Mouse (Mus musculus) embryonic facial prominence, embryonic 14.5 days (tissue): ENCODE measurements around the gene Trim71. TPM values are rescaled to one million over a fixed set of nuclear protein-coding genes. Genes with fewer than 3 reads are reported as not detected.

Experiments used
- ATAC-seq: fragments of 200-750 bp; cut with Nextera tagmentation; 2 replicates; pipeline ENCODE4 v1.8.0; 2017; ENCODE audit warnings: low read depth, moderate number of reproducible peaks, moderate TSS enrichment
- DNase-seq: peaks from one replicate; pipeline ENCODE4 v3.0.0-alpha.2; 2015; ENCODE audit warnings: low spot score
- H3K27ac ChIP-seq: fragments of 300-500 bp; sonication (generic); replicated peaks from 2 replicates; pipeline ENCODE4 v1.5.1; 2014; ENCODE audit warnings: low read depth, mild to moderate bottlenecking, low read length, moderate library complexity
- H3K27me3 ChIP-seq: fragments of 300-500 bp; sonication (generic); replicated peaks from 2 replicates; pipeline ENCODE4 v1.6.1; 2014; ENCODE audit warnings: low read length; ENCODE audit not compliant: control insufficient read depth, insufficient read depth
- H3K36me3 ChIP-seq: fragments of 300-500 bp; sonication (generic); 2 replicates; pipeline ENCODE4 v1.6.1; 2014; ENCODE audit warnings: low read length, mixed read lengths; ENCODE audit not compliant: control insufficient read depth, insufficient read depth
- H3K4me1 ChIP-seq: fragments of 300-500 bp; sonication (generic); 2 replicates; pipeline ENCODE4 v1.6.1; 2014; ENCODE audit warnings: antibody characterized with exemption, low read length; ENCODE audit not compliant: control insufficient read depth, insufficient read depth
- H3K4me2 ChIP-seq: fragments of 300-500 bp; sonication (generic); 2 replicates; pipeline ENCODE4 v1.6.1; 2014; ENCODE audit warnings: low read depth, mild to moderate bottlenecking, low read length, moderate library complexity, mixed read lengths
- H3K4me3 ChIP-seq: fragments of 300-500 bp; sonication (generic); 2 replicates; pipeline ENCODE4 v1.5.1; 2014; ENCODE audit warnings: low read depth, mild to moderate bottlenecking, low read length
- H3K9ac ChIP-seq: fragments of 300-500 bp; sonication (generic); 2 replicates; pipeline ENCODE4 v1.6.1; 2014; ENCODE audit warnings: low read depth, mild to moderate bottlenecking, low read length, moderate library complexity, mixed read lengths
- H3K9me3 ChIP-seq: fragments of 300-500 bp; sonication (generic); 2 replicates; pipeline ENCODE4 v1.6.1; 2016; ENCODE audit warnings: low read length; ENCODE audit not compliant: control insufficient read depth
- WGBS: fragments of 180-500 bp; shearing (Covaris S2); extraction: QIAGEN DNeasy Blood & Tissue Kit; methylation state at CpG from one replicate; pipeline ENCODE4 v1.1.7; 2014; 5-methylcytosine and 5-hydroxymethylcytosine counted together
- polyA plus RNA-seq: library from polyadenylated mRNA; unstranded; fragments of >200 nt; fragmentation: Nextera tagmentation; extraction: Ambion mirVana; gene quantifications from 2 replicates; pipeline ENCODE4 v1.2.1, GENCODE M21; 2014

Trim71 gene
- polyA plus RNA-seq, 1 experiment from 2014 or later = 0.06 TPM

DNA sequence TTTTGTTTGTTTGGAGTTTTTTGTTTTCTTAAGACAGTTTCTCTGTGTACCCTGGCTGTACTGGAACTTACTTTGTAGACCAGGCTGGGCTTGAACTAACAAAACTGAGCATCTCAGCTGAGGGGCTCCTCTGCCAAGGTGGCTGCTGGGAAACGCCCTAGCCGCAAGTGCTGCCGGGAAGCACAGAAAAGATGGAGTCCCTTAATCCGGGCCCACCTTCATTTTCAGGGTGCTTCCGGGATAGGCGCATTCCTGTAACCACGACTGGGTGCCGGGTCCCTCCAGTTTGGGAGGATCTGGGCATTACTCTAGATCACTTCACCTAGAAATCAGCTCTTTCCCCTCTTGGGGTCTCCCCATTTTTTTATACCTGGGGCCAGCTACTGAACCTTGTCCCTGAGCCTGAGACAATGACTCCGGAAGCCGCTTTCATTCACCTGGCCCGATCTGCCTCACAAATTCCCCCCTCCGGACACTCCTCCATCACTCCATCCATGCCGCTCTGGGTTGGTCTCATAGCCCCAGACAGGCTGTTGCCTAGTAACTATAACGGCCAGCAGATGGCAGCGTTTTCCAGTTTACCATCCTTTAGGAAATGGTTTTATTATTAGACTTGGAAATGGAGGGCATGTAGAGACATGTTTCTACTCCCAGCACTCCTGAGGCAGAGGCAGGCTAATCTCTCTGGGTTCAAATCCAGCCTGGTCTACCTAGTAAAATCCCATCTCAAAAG lies 64.2 kb downstream of the Trim71 start:
- Histone ChIP-seq H3K36me3 (no peaks in the 10 kb centered on the region), H3K4me2 (peak overlapping the region; percentile 24; the same call in 1 of the 2 replicates), H3K4me3 (no peak overlapping the region), H3K9ac (no peak overlapping the region), H3K9me3 (no peaks in the 10 kb centered on the region), H3K27me3 (no peaks in the 10 kb centered on the region), H3K27ac (no peak overlapping the region), H3K4me1 (no peaks in the 10 kb centered on the region)
- ATAC-seq (no peak), DNase-seq (peak; percentile 73)
- WGBS = 14% methylated on average over 14 of the region's 15 CpGs

DNA sequence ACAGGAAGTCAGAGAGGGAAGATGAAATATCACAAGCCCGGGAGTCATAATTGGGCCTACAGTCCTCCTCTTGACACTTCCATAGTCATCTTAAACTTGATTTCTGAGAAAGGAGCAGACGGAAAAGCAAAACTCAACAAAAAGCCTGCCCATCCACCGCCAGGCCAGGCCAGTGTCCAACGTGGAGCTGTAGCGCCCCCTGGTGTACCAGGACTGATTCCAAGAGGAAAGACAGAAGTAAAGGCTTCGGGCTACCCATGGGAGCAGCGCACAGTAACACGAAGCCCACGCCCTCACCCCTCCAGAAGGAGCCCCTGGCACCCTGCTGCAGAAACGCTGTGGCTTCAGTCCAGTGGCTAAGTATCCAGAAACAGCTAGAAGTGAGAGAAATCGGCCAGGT lies 66.0 kb downstream of the Trim71 start:
- WGBS = 5% methylated on average over 11 of the region's 11 CpGs

DNA sequence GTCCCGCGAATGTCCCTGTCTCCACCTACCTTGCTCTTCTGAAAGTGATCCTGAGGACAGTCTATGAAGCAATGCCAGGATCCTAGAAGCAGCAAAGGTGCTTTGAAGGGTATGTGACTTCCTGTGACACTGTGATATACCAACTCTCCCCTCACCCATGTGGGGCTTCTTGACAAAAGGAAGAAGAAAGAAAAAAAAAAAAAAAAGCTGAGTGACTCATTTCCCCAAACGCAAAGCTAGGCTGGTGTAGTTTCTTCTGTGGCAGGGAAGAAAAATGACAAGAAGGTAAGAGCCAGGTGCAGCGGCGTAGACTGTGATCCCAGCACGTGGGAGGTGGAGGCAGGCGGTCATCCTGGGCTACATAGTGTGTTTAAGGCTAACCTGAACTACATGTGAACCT lies 67.7 kb downstream of the Trim71 start:
- Histone ChIP-seq H3K4me3 (no peak overlapping the region), H3K27me3 (no peaks in the 10 kb centered on the region), H3K36me3 (no peaks in the 10 kb centered on the region), H3K27ac (no peak overlapping the region), H3K4me2 (no peak overlapping the region), H3K9me3 (no peaks in the 10 kb centered on the region), H3K4me1 (no peaks in the 10 kb centered on the region), H3K9ac (no peak overlapping the region)
- DNase-seq = no peak
- no peak for ATAC-seq
- 78% methylated on average over 7 of the region's 7 CpGs for WGBS

More for the DNA sequence above, 66.0 kb downstream of the Trim71 start:
- H3K9ac ChIP-seq = no peak overlapping the region
- H3K9me3 ChIP-seq = no peaks in the 10 kb centered on the region
- ATAC-seq (peak; percentile 83), DNase-seq (peak; percentile 89)
- H3K27me3 ChIP-seq = no peaks in the 10 kb centered on the region
- no peaks in the 10 kb centered on the region for H3K4me1 ChIP-seq
- no peaks in the 10 kb centered on the region for H3K36me3 ChIP-seq
- peak overlapping the region; percentile 34 for H3K4me2 ChIP-seq
- no peak overlapping the region for H3K27ac ChIP-seq
- H3K4me3 ChIP-seq = no peak overlapping the region

DNA sequence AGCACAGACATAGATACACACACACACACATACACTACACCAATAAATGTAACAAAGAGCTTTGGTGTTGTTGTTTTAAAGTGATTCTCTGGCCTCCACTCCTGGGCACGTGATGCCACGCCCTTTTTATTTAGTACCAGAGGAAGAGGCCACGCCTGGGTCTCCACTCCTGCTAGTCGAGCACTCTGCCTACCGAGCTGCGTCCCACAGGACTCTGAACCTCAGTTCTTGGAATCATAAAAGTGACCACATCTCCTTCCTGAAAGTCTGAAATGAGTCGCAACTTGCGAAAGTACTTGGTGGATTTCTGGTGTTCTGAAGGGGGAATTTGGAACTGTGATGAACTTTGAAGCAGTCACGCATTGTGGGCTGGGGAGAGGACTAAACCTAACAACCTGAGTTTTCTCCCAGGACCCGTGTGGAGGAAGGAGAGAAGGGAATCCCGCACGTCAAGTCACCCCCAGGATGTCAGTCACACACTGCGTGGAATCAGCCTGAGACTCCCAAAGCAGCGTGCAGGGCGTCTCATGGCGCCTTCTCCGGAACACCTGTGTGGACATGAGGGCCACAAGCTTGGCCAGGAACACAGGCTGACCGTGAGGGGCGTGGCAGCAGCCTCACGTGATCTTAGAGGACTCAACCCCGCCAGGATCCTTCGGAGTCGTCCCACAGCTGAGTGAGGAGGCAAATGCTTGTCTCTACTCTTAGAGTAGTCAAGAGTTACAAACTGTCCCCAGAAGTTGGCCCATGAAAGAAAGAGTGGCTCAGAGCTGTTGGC lies 76.5 kb downstream of the Trim71 start:
- no peak overlapping the region for H3K27ac ChIP-seq
- no peak overlapping the region for H3K4me3 ChIP-seq
- DNase-seq = no peak
- ATAC-seq = no peak
- H3K9me3 ChIP-seq = no peaks in the 10 kb centered on the region
- no peaks in the 10 kb centered on the region for H3K27me3 ChIP-seq
- H3K36me3 ChIP-seq = no peaks in the 10 kb centered on the region
- H3K4me2 ChIP-seq = no peak overlapping the region
- no peak overlapping the region for H3K9ac ChIP-seq
- H3K4me1 ChIP-seq = no peaks in the 10 kb centered on the region
- WGBS = 77% methylated on average over 22 of the region's 23 CpGs

DNA sequence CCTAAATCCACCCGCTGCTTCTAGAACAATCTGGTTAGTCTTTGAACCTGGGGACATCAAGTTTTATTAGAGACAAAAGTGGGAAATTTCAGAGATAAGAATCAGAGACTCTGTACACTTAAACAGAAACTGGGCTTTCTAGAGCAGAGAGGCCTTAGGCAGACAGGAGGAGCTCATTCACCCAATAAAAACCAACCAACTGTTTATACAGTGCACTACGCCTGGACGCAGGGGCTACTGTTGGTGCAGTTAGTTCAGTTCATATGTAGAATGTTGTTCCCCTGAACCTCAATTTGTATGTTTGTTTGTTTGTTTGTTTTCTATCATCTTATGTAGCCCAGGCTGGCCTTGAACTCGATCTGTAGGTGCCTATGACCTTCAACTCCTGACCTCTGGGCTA lies 77.4 kb downstream of the Trim71 start:
- Histone ChIP-seq H3K9ac (no peak overlapping the region), H3K9me3 (no peaks in the 10 kb centered on the region), H3K4me3 (no peak overlapping the region), H3K36me3 (no peaks in the 10 kb centered on the region), H3K27me3 (no peaks in the 10 kb centered on the region), H3K4me2 (no peak overlapping the region), H3K4me1 (no peaks in the 10 kb centered on the region), H3K27ac (no peak overlapping the region)
- ATAC-seq (no peak), DNase-seq (no peak)
- 79% methylated on average over 4 of the region's 4 CpGs for WGBS

DNA sequence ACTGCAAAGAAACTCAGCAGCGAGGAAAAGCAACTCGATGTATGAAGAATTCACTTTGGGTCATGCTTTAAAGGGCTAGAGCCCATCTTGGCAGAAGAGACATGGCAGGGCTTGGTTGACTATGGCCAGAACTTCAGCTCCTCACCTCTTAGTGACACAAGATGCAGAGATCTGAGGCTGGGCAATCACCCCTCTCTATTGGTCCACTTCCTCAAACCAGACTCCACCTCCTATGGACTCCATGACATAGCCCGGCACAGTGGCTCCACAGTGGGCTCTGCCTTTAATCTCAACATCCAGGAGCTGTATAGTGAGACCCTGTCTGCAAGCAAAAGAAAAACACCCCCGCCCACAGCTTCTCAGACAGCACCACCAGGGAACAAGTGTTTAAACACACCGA lies 79.4 kb downstream of the Trim71 start:
- Histone ChIP-seq H3K9ac (no peak overlapping the region), H3K36me3 (no peaks in the 10 kb centered on the region), H3K4me2 (no peak overlapping the region), H3K4me1 (no peaks in the 10 kb centered on the region), H3K27ac (no peak overlapping the region), H3K4me3 (no peak overlapping the region), H3K9me3 (no peaks in the 10 kb centered on the region), H3K27me3 (no peaks in the 10 kb centered on the region)
- DNase-seq (no peak), ATAC-seq (no peak)
- 71% methylated on average over 5 of the region's 5 CpGs for WGBS

DNA sequence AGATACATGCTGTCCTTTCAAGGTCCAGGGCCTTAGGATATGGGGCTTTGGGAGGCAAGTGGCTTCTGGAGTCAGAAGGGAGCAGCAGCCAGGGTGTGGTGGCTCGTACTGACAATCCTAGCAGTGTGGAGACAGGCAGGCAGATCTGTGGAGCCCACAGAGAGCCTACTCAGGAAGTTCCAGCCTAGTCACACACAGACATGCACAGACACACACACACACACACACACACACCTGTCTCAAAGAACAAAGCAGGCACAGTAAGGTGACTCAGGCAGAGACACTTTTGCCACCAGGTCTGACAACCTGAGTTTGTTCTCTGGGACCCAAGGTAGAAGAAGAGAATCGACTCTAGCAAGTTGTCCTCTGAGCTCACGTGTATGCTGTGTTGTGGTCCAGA lies 83.2 kb downstream of the Trim71 start:
- Histone ChIP-seq H3K27ac (no peak overlapping the region), H3K9me3 (no peaks in the 10 kb centered on the region), H3K27me3 (no peaks in the 10 kb centered on the region), H3K4me3 (no peak overlapping the region), H3K4me1 (no peaks in the 10 kb centered on the region), H3K9ac (no peak overlapping the region), H3K4me2 (no peak overlapping the region), H3K36me3 (no peaks in the 10 kb centered on the region)
- WGBS = 69% methylated on average over 3 of the region's 3 CpGs
- ATAC-seq = no peak
- no peak for DNase-seq

DNA sequence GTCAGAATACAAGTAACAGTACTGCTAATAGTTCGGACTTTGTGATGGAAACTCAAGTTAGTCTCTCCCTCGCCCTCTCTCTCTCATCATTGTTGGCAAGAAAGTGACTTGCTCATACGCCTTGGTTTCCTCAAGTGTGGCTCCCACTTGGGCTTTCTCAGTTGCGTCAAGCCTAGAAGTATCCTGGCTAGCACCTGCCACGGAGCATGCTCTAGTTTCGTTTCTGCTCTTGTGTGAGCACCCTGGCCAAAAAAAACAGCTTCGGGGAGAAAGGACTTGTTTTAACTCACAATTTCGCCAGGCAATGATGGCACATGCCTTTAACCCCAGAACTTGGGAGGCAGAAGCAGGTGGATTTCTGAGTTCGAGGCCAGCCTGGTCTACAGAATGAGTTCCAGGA lies 87.2 kb downstream of the Trim71 start:
- Histone ChIP-seq H3K27ac (no peak overlapping the region), H3K4me1 (no peaks in the 10 kb centered on the region), H3K36me3 (no peaks in the 10 kb centered on the region), H3K4me3 (no peak overlapping the region), H3K4me2 (no peak overlapping the region), H3K9me3 (no peaks in the 10 kb centered on the region), H3K27me3 (no peaks in the 10 kb centered on the region), H3K9ac (no peak overlapping the region)
- ATAC-seq = no peak
- DNase-seq = no peak
- WGBS = 90% methylated on average over 9 of the region's 9 CpGs
